Mouse (Mus musculus): ENCODE data around the gene Olfr294. TPM values are rescaled to one million over a fixed set of nuclear protein-coding genes. Genes with fewer than 3 reads are reported as not detected.

Olfr294 gene
- polyA plus RNA-seq (2015; fragmentation: Nextera tagmentation; extraction: Ambion mirVana): not detected in 2 replicates

DNA sequence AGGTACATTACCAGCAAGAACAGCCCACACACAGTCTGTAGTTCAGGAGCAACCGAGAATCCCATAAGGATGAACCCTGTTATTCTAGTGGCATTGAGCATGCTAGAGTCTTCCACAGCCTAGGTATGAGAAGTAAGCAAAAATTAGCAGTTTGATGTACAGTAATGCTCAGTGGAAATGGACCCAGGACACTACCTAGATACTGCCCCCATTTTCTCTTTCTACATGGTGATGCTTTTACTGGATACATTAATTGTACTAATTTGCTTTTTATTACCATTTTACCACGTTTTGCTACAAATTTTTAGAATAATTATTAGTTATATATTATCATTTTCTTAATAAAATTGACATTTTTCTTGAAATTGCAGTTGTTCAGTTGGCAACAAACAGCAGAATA is at the start of gene Olfr294:
Gene Olfr294, minus strand, starts transcription at position 101 of the 400 bp plus-strand sequence.
- Histone ChIP-seq H3K9ac (replicated peaks; ENCODE audit: low read length) (no peak within 1 kb of the TSS), H3K9me3 (ENCODE audit: low read length) (no peaks in the 10 kb centered on the region), H3K36me3 (ENCODE audit: insufficient read depth, low read length) (no peaks in the 10 kb centered on the region), H3K27ac (ENCODE audit: low read length) (no peak within 1 kb of the TSS), H3K4me1 (ENCODE audit: insufficient read depth, low read length) (no peaks in the 10 kb centered on the region), H3K4me3 (ENCODE audit: low read length) (no peak within 1 kb of the TSS), H3K4me2 (replicated peaks; ENCODE audit: low read depth, low read length) (no peak within 1 kb of the TSS), H3K27me3 (ENCODE audit: insufficient read depth, low read length) (no peaks in the 10 kb centered on the region)
- ATAC-seq (ENCODE audit: low FRiP score, low TSS enrichment): no peak
- 55% methylated on average over 2 of the region's 2 CpGs for WGBS

DNA sequence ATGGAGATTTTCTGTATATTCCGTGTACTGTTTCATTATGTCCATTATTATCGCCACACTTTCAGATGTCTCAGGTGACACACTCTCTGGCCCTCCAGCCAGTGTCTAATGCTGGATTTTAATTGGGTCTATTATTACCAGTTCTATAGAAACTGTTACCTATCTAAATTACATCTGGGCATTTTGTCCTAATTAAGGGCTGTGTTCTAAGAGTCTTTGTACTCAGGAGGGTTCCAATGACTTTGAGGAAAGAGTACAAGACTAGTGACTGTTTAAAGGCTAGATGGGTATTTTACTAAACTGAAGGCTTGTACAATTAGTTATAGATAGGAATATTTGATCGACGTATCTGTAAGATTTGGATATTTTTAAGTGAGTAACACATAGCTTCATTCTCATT is 32.3 kb upstream of the Olfr294 start, which contains the start of gene Olfr293:
Gene Olfr293, plus strand, starts transcription at position 301 of the 400 bp plus-strand sequence.
- H3K4me2 ChIP-seq (replicated peaks; ENCODE audit: low read depth, low read length): no peak within 1 kb of the TSS
- H3K9me3 ChIP-seq (ENCODE audit: low read length): no peaks in the 10 kb centered on the region
- no peaks in the 10 kb centered on the region for H3K36me3 ChIP-seq (ENCODE audit: insufficient read depth, low read length)
- H3K4me1 ChIP-seq (ENCODE audit: insufficient read depth, low read length): no peaks in the 10 kb centered on the region
- no peaks in the 10 kb centered on the region for H3K27me3 ChIP-seq (ENCODE audit: insufficient read depth, low read length)
- no peak within 1 kb of the TSS for H3K27ac ChIP-seq (ENCODE audit: low read length)
- no peak for ATAC-seq (ENCODE audit: low FRiP score, low TSS enrichment)
- H3K9ac ChIP-seq (replicated peaks; ENCODE audit: low read length): no peak within 1 kb of the TSS
- no peak within 1 kb of the TSS for H3K4me3 ChIP-seq (ENCODE audit: low read length)
- 91% methylated on average over 4 of the region's 4 CpGs for WGBS

DNA sequence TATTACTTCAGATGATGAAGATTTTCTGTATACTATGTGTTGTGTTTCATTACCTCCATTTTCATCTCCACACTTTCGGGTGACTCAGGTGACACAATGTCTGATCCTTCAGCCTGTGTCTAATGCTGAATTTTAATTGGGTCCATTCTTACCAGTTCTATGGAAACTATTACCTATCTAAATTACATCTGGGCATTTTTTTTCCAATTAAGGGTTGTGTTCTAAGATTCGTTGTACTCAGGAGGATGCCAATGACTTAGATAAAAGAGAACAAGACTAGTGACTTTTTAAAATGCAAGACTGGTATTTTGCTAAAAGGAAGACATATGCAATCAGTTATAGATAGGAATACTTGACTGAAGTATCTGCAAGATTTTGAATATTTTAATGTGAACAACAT is 32.9 kb downstream of the Olfr294 start, which contains the start of gene Olfr295:
Gene Olfr295, plus strand, starts transcription at position 301 of the 400 bp plus-strand sequence.
- Histone ChIP-seq H3K4me1 (ENCODE audit: insufficient read depth, low read length) (no peaks in the 10 kb centered on the region), H3K4me2 (replicated peaks; ENCODE audit: low read depth, low read length) (no peak within 1 kb of the TSS), H3K4me3 (ENCODE audit: low read length) (no peak within 1 kb of the TSS), H3K9ac (replicated peaks; ENCODE audit: low read length) (no peak within 1 kb of the TSS), H3K27me3 (ENCODE audit: insufficient read depth, low read length) (no peaks in the 10 kb centered on the region), H3K27ac (ENCODE audit: low read length) (no peak within 1 kb of the TSS), H3K9me3 (ENCODE audit: low read length) (no peaks in the 10 kb centered on the region), H3K36me3 (ENCODE audit: insufficient read depth, low read length) (no peaks in the 10 kb centered on the region)
- WGBS: 80% methylated on average over 2 of the region's 2 CpGs
- ATAC-seq (ENCODE audit: low FRiP score, low TSS enrichment): no peak

Other genes starting within 250 kb of the Olfr294 start
- gene Olfr305, start 249.7 kb downstream of the Olfr294 start, polyA plus RNA-seq (2015; fragmentation: Nextera tagmentation; extraction: Ambion mirVana): not detected in 2 replicates
- gene Olfr304, start 230.0 kb downstream of the Olfr294 start, polyA plus RNA-seq (2015; fragmentation: Nextera tagmentation; extraction: Ambion mirVana): not detected in 2 replicates
- not detected in 2 replicates for gene Olfr303, start 218.9 kb downstream of the Olfr294 start, polyA plus RNA-seq (2015; fragmentation: Nextera tagmentation; extraction: Ambion mirVana)
- gene Olfr301, start 212.8 kb downstream of the Olfr294 start, polyA plus RNA-seq (2015; fragmentation: Nextera tagmentation; extraction: Ambion mirVana): not detected in 2 replicates
- not detected in 2 replicates for gene Olfr299, start 156.7 kb downstream of the Olfr294 start, polyA plus RNA-seq (2015; fragmentation: Nextera tagmentation; extraction: Ambion mirVana)
- gene Olfr298, start 124.2 kb downstream of the Olfr294 start, polyA plus RNA-seq (2015; fragmentation: Nextera tagmentation; extraction: Ambion mirVana): not detected in 2 replicates
- not detected in 2 replicates for gene Olfr297, start 96.7 kb downstream of the Olfr294 start, polyA plus RNA-seq (2015; fragmentation: Nextera tagmentation; extraction: Ambion mirVana)
- not detected in 2 replicates for gene Olfr295, start 32.8 kb downstream of the Olfr294 start, polyA plus RNA-seq (2015; fragmentation: Nextera tagmentation; extraction: Ambion mirVana)
- gene Olfr293, start 32.4 kb upstream of the Olfr294 start, polyA plus RNA-seq (2015; fragmentation: Nextera tagmentation; extraction: Ambion mirVana): not detected in 2 replicates
- not detected in 2 replicates for gene Olfr292, start 71.7 kb upstream of the Olfr294 start, polyA plus RNA-seq (2015; fragmentation: Nextera tagmentation; extraction: Ambion mirVana)
- 0.20 and 0.44 TPM in 2 replicates for gene Folh1, start 159.3 kb upstream of the Olfr294 start, polyA plus RNA-seq (2015; fragmentation: Nextera tagmentation; extraction: Ambion mirVana)
- gene Vmn2r77, start 178.4 kb upstream of the Olfr294 start, polyA plus RNA-seq (2015; fragmentation: Nextera tagmentation; extraction: Ambion mirVana): not detected in 2 replicates

All from kidney, embryonic 16.5 days (tissue).